Mouse (Mus musculus): ENCODE measurements around the gene Il23a.

- TF ChIP-seq CTCF (IDR thresholded peaks at IDR 0.05; ENCODE audit: extremely low read depth, insufficient read length, insufficient replicate concordance, low read depth, low read length) (peak; percentile 71; the same call in 1 of the 2 replicates), POLR2A (IDR thresholded peaks at IDR 0.05; ENCODE audit: low read depth, low read length) (no peak)
Measured at GRCm38 (mm10) chr10:128283604-128284579, 14.7 kb downstream of the Il23a start.

All from small intestine, adult 2 months (tissue).